Mouse (Mus musculus) small intestine, adult 2 months (tissue): ENCODE measurements around the gene Recql5.
A peak's percentile ranks its signal among the peaks of the same experiment; 100 is the strongest.

Experiments used
- CTCF ChIP-seq: fragments of 200-500 bp; IDR thresholded peaks from 2 replicates; pipeline ENCODE4 v1.5.1; 2012; ENCODE audit warnings: low read depth, mild to moderate bottlenecking, control low read depth, inconsistent platforms, low read length, moderate library complexity, mixed read lengths; ENCODE audit not compliant: insufficient replicate concordance, insufficient read length; ENCODE audit errors: extremely low read depth
- POLR2A ChIP-seq: fragments of 200-500 bp; IDR thresholded peaks from 2 replicates; pipeline ENCODE4 v1.6.1; 2012; ENCODE audit warnings: low read depth, mild to moderate bottlenecking, control low read depth, inconsistent platforms, low read length, moderate library complexity

DNA sequence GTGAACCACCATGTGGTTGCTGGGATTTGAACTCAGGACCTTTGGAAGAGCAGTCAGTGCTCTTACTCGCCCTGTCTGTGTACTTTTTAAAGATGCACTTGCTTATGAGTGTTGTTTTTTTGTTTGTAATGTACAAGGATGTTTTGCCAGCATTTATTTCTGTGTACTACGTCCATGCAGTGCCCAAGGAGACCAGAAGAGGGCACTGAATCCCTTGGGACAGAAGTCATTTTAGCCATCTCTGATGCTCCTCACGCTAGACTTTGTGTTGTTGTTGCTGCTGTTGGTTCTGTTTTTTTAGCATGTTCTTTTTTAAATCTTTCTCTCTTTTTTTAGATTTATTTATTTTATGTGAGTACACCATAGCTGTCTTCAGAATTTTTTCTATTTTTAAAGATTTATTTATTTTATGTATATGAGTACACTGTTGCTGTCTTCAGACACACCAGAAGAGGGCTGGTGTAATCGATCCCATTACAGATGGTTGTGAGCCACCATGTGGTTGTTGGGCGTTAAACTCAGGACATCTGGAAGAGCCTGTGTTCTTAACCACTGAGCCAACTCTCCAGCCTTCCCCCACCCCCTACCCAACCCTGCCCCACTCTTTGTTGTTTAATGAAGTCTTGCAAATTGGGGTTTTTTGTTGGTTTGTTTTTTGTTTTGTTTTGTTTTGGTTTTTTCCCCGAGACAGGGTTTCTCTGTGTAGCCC, 13.0 kb downstream of the Recql5 start:
- peak; percentile 17; the same call in 1 of the 2 replicates for TF ChIP-seq CTCF
- no peak for TF ChIP-seq POLR2A
